8 mouse cellular contexts compared by ENCODE assay signal in the genomic region with DNA sequence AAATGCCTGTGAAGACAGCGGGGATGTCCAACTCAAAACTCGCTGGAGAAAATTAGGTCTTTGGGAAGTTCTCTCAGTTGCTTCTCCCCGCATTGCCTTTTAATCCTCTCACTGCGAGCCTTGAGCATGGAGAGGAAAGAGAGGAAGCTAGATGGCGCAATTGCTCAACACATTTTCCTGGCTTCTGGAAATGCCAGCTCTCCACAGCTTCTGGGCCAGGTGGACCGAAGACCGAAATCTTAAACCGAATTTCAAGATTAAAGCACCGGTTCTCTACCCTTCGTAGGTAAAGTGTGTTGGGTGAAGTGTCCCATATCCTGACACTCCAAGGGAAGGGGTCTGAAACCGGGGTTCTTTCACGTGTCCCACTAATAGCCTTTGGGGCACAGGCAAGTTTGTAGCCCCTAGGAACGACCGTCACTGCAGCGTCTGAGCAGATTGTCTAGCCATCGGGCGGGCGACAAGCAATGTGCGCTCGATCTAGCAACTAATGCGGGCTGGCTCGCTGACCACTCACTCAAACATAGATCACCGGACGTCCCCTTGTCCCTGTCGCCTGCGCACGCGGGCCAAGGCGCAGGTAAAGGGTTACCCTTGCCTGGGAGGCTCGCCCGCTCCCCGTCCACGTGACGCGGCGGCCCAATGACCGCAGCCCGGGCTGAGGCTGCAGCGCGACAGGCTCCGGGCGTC. TPM values are rescaled to one million over a fixed set of nuclear protein-coding genes. Genes with fewer than 3 reads are reported as not detected.
DNase-seq lines count a peak whose midpoint lies in the region; ATAC-seq and TF ChIP-seq lines count a peak whose summit lies in the region.

Gene 0610040J01Rik, plus strand, starts transcription at position 545 of the 690 bp plus-strand sequence.

- peak within 1 kb of the TSS; percentile 33; the same call in 1 of the 2 replicates for H3K9ac ChIP-seq in hindbrain, postnatal 0 days (replicated peaks; ENCODE audit: low read length)

- peak; percentile 55 for DNase-seq in WW6 (ENCODE audit: low read depth, low spot score)
- peak; percentile 18 to 34 for DNase-seq in cerebellum, postnatal 36 days
- DNase-seq in gastrocnemius, adult 2 months = peak; percentile 87
- DNase-seq in hindbrain, postnatal 0 days (ENCODE audit: low spot score) = peak; percentile 84
- DNase-seq in left cerebral cortex, adult 18-20 months (ENCODE audit: low spot score in 2 of 2) = peak; percentile 61 to 64
- DNase-seq in lung, postnatal 36 days = peak; percentile 91
- peak; percentile 30 for DNase-seq in retina, postnatal 7 days (ENCODE audit: low read depth, low spot score)
- peak; percentile 60 for DNase-seq in urinary bladder, postnatal 25 days (ENCODE audit: low spot score)

- H3K4me1 ChIP-seq in hindbrain, postnatal 0 days (ENCODE audit: insufficient read depth, low read length) = no peaks in the 10 kb centered on the region

- 4% methylated on average over 42 of the region's 42 CpGs for WGBS in hindbrain, postnatal 0 days

- ATAC-seq in hindbrain, postnatal 0 days = peak; percentile 89

- H3K4me2 ChIP-seq in hindbrain, postnatal 0 days (ENCODE audit: low read depth, low read length) = peak within 1 kb of the TSS; percentile 91

- H3K27me3 ChIP-seq in hindbrain, postnatal 0 days (ENCODE audit: insufficient read depth, low read length) = peaks cover 6% of the 10 kb centered on the region; the same call in 1 of the 2 replicates

- peak within 1 kb of the TSS; percentile 73 for H3K4me3 ChIP-seq in gastrocnemius, adult 2 months
- peak within 1 kb of the TSS; percentile 54 for H3K4me3 ChIP-seq in hindbrain, postnatal 0 days (ENCODE audit: low read length)

- no peaks in the 10 kb centered on the region for H3K9me3 ChIP-seq in hindbrain, postnatal 0 days (ENCODE audit: low read length)

- TF ChIP-seq CTCF in gastrocnemius, adult 2 months (IDR thresholded peaks at IDR 0.05) = peak; percentile 78
- TF ChIP-seq CTCF in hindbrain, postnatal 0 days (IDR thresholded peaks at IDR 0.05; ENCODE audit: low read depth) = peak; percentile 80

- peak within 1 kb of the TSS; percentile 78 for H3K27ac ChIP-seq in gastrocnemius, adult 2 months
- no peak within 1 kb of the TSS for H3K27ac ChIP-seq in hindbrain, postnatal 0 days

- H3K36me3 ChIP-seq in hindbrain, postnatal 0 days (ENCODE audit: insufficient read depth, low read length) = no peaks in the 10 kb centered on the region

- intact Hi-C loops in gastrocnemius, adult 2 months (cut with DNase I) = loop anchor here (1.0 to 10.0 kb wide), 2 partner anchors 74 to 253 kb away; no protein-coding TSS in a partner anchor

RNA-seq across cellular contexts. Expression of gene 0610040J01Rik, which starts in this region (rescaled TPM):
- 10 to 100 TPM in 1 of 2 experiments, 1 to 10 TPM in 1; 5.6 to 11.4 TPM for total RNA-seq in gastrocnemius, adult 2 months (2021)
- 7.5 TPM in 2 replicates for total RNA-seq in hindbrain, postnatal 0 days (2014; rRNA removed)
- polyA plus RNA-seq in hindbrain, postnatal 0 days (2015; fragmentation: Nextera tagmentation; extraction: Ambion mirVana) = 4.8 and 5.3 TPM in 2 replicates
- total RNA-seq in left cerebral cortex, adult 18-20 months (2021) = 1 to 10 TPM; 3.0 to 3.5 TPM

Comparison
In these comparisons a context has a peak if more than half of its experiments do, and no peak if none do; other contexts are left out.
1. DNase-seq: peak in every context shown above with its lines; median percentile 91 in lung, postnatal 36 days; 87 in gastrocnemius, adult 2 months; 84 in hindbrain, postnatal 0 days; 62 in left cerebral cortex, adult 18-20 months; 60 in urinary bladder, postnatal 25 days; 55 in WW6; 30 in retina, postnatal 7 days; 26 in cerebellum, postnatal 36 days.